Mouse (Mus musculus) neural tube, embryonic 11.5 days (tissue): Measurements from ENCODE around the gene Isg15. TPM values are rescaled to one million over a fixed set of nuclear protein-coding genes. Genes with fewer than 3 reads are reported as not detected.
A peak's percentile ranks its signal among the peaks of the same experiment; 100 is the strongest.

Experiments
- ATAC-seq: fragments of 200-750 bp; cut with Nextera tagmentation; 2 replicates; pipeline ENCODE4 v1.8.0; 2017; ENCODE audit warnings: moderate number of reproducible peaks, mild to moderate bottlenecking, moderate TSS enrichment, moderate library complexity; ENCODE audit not compliant: insufficient read depth, low FRiP score, low TSS enrichment
- DNase-seq: peaks from one replicate; pipeline ENCODE4 v3.0.0-alpha.2; 2015; ENCODE audit warnings: low spot score
- H3K27ac ChIP-seq: fragments of 300-500 bp; sonication (generic); 2 replicates; pipeline ENCODE4 v1.5.1; 2014; ENCODE audit warnings: low read depth, mild to moderate bottlenecking, low read length
- H3K27me3 ChIP-seq: fragments of 300-500 bp; sonication (generic); 2 replicates; pipeline ENCODE4 v1.6.1; 2014; ENCODE audit warnings: mild to moderate bottlenecking, low read length, mixed read lengths; ENCODE audit not compliant: control insufficient read depth, insufficient read depth
- H3K36me3 ChIP-seq: fragments of 300-500 bp; sonication (generic); 2 replicates; pipeline ENCODE4 v1.6.1; 2014; ENCODE audit warnings: mild to moderate bottlenecking, low read length, moderate library complexity, mixed read lengths; ENCODE audit not compliant: control insufficient read depth, insufficient read depth
- H3K4me1 ChIP-seq: fragments of 300-500 bp; sonication (generic); 2 replicates; pipeline ENCODE4 v1.6.1; 2014; ENCODE audit warnings: low read length, mixed read lengths; ENCODE audit not compliant: control insufficient read depth, insufficient read depth
- H3K4me2 ChIP-seq: fragments of 300-500 bp; sonication (generic); 2 replicates; pipeline ENCODE4 v1.6.1; 2014; ENCODE audit warnings: low read depth, mild to moderate bottlenecking, moderate library complexity
- H3K4me3 ChIP-seq: fragments of 300-500 bp; sonication (generic); 2 replicates; pipeline ENCODE4 v1.5.1; 2014; ENCODE audit warnings: low read depth, low read length
- H3K9ac ChIP-seq: fragments of 300-500 bp; sonication (generic); 2 replicates; pipeline ENCODE4 v1.6.1; 2014; ENCODE audit warnings: mild to moderate bottlenecking, low read length
- H3K9me3 ChIP-seq: fragments of 300-500 bp; sonication (generic); 2 replicates; pipeline ENCODE4 v1.6.1; 2016; ENCODE audit warnings: low read length; ENCODE audit not compliant: control insufficient read depth
- WGBS: fragments of 180-500 bp; shearing (Covaris S2); extraction: QIAGEN DNeasy Blood & Tissue Kit; methylation state at CpG from one replicate; pipeline ENCODE4 v1.1.7; 2014; 5-methylcytosine and 5-hydroxymethylcytosine counted together
- polyA plus RNA-seq: library from polyadenylated mRNA; unstranded; fragments of >200 nt; fragmentation: Nextera tagmentation; extraction: Ambion mirVana; gene quantifications from 2 replicates; pipeline ENCODE4 v1.2.1, GENCODE M21; 2014

Gene Isg15
- not detected in 2 replicates for polyA plus RNA-seq

- Histone ChIP-seq H3K4me1 (peaks cover 12% of the 10 kb centered on the region), H3K9ac (no peak within 1 kb of the TSS), H3K4me2 (no peak within 1 kb of the TSS), H3K27me3 (no peaks in the 10 kb centered on the region), H3K9me3 (no peaks in the 10 kb centered on the region), H3K36me3 (no peaks in the 10 kb centered on the region), H3K27ac (no peak within 1 kb of the TSS), H3K4me3 (no peak within 1 kb of the TSS)
- no peak for ATAC-seq
- WGBS, result 68% methylated on average over 10 of the region's 10 CpGs
- no peak for DNase-seq
Measured at GRCm38 (mm10) chr4:156200623-156201475, at the start of gene Isg15. TSS of gene Isg15 (minus strand) at chr4:156200818.

GRCm38 (mm10) chr4:156249567-156249966, 48.9 kb upstream of the Isg15 start:
- Histone ChIP-seq H3K36me3 (peaks cover 18% of the 10 kb centered on the region), H3K4me3 (no peak overlapping the region), H3K27ac (no peak overlapping the region), H3K4me1 (no peaks in the 10 kb centered on the region), H3K9me3 (no peaks in the 10 kb centered on the region), H3K27me3 (peaks cover 13% of the 10 kb centered on the region), H3K9ac (no peak overlapping the region), H3K4me2 (no peak overlapping the region)
- ATAC-seq, result peak; percentile 21; the same call in 1 of the 2 replicates
- no peak for DNase-seq
- 67% methylated on average over 11 of the region's 11 CpGs for WGBS

GRCm38 (mm10) chr4:156236651-156237447, 36.2 kb upstream of the Isg15 start:
- peaks cover 31% of the 10 kb centered on the region for H3K36me3 ChIP-seq
- DNase-seq (peak; percentile 20), ATAC-seq (no peak)
- H3K4me3 ChIP-seq, result peak overlapping the region; percentile 79
- H3K4me2 ChIP-seq, result peak overlapping the region; percentile 52
- no peak overlapping the region; the same call in 1 of the 2 replicates for H3K27ac ChIP-seq
- no peaks in the 10 kb centered on the region for H3K9me3 ChIP-seq
- peaks cover 11% of the 10 kb centered on the region; the same call in 1 of the 2 replicates for H3K4me1 ChIP-seq
- no peaks in the 10 kb centered on the region for H3K27me3 ChIP-seq
- peak overlapping the region; percentile 67 for H3K9ac ChIP-seq
- WGBS, result 21% methylated on average over 52 of the region's 60 CpGs

GRCm38 (mm10) chr4:156235808-156236533, 35.4 kb upstream of the Isg15 start, which contains the start of gene Noc2l:
TSS of gene Noc2l (plus strand) at chr4:156236010.
- DNase-seq (peak; percentile 97), ATAC-seq (peak; percentile 76)
- peaks cover 27% of the 10 kb centered on the region for H3K36me3 ChIP-seq
- H3K9ac ChIP-seq, result peak within 1 kb of the TSS; percentile 82
- under 1% methylated on average over 89 of the region's 90 CpGs for WGBS
- no peaks in the 10 kb centered on the region for H3K27me3 ChIP-seq
- peak within 1 kb of the TSS; percentile 52 for H3K4me2 ChIP-seq
- no peaks in the 10 kb centered on the region for H3K9me3 ChIP-seq
- H3K4me3 ChIP-seq, result peak within 1 kb of the TSS; percentile 79
- H3K4me1 ChIP-seq, result peaks cover 11% of the 10 kb centered on the region; the same call in 1 of the 2 replicates
- H3K27ac ChIP-seq, result peak within 1 kb of the TSS; percentile 80

- Histone ChIP-seq H3K4me1 (peaks cover 11% of the 10 kb centered on the region; the same call in 1 of the 2 replicates), H3K9me3 (no peaks in the 10 kb centered on the region), H3K9ac (peak overlapping the region; percentile 67), H3K4me3 (peak overlapping the region; percentile 79), H3K27ac (peak overlapping the region; percentile 44; the same call in 1 of the 2 replicates), H3K4me2 (peak overlapping the region; percentile 52), H3K36me3 (peaks cover 24% of the 10 kb centered on the region), H3K27me3 (no peaks in the 10 kb centered on the region)
- WGBS, result under 1% methylated on average over 15 of the region's 15 CpGs
- DNase-seq, result no peak
- ATAC-seq, result peak; percentile 39; the same call in 1 of the 2 replicates
Measured at GRCm38 (mm10) chr4:156235360-156235770, 34.7 kb upstream of the Isg15 start.

GRCm38 (mm10) chr4:156234701-156235213, 34.1 kb upstream of the Isg15 start, which contains the start of gene Plekhn1:
TSS of gene Plekhn1 (minus strand) at chr4:156234857.
- Histone ChIP-seq H3K27ac (peak within 1 kb of the TSS; percentile 79), H3K36me3 (peaks cover 23% of the 10 kb centered on the region), H3K9me3 (no peaks in the 10 kb centered on the region), H3K27me3 (no peaks in the 10 kb centered on the region), H3K4me1 (peaks cover 11% of the 10 kb centered on the region; the same call in 1 of the 2 replicates), H3K9ac (peak within 1 kb of the TSS; percentile 82), H3K4me2 (peak within 1 kb of the TSS; percentile 52), H3K4me3 (peak within 1 kb of the TSS; percentile 79)
- peak; percentile 88 for DNase-seq
- peak; percentile 48 for ATAC-seq
- under 1% methylated on average over 40 of the region's 48 CpGs for WGBS

- peak overlapping the region; percentile 79 for H3K27ac ChIP-seq
- H3K4me3 ChIP-seq, result peak overlapping the region; percentile 79
- H3K27me3 ChIP-seq, result no peaks in the 10 kb centered on the region
- peaks cover 11% of the 10 kb centered on the region; the same call in 1 of the 2 replicates for H3K4me1 ChIP-seq
- no peak for ATAC-seq
- H3K9ac ChIP-seq, result peak overlapping the region; percentile 82
- 2% methylated on average over 16 of the region's 17 CpGs for WGBS
- H3K9me3 ChIP-seq, result no peaks in the 10 kb centered on the region
- H3K36me3 ChIP-seq, result peaks cover 19% of the 10 kb centered on the region
- peak; percentile 52 for DNase-seq
- peak overlapping the region; percentile 52 for H3K4me2 ChIP-seq
Measured at GRCm38 (mm10) chr4:156234021-156234501, 33.4 kb upstream of the Isg15 start.
